In the genomic region with DNA sequence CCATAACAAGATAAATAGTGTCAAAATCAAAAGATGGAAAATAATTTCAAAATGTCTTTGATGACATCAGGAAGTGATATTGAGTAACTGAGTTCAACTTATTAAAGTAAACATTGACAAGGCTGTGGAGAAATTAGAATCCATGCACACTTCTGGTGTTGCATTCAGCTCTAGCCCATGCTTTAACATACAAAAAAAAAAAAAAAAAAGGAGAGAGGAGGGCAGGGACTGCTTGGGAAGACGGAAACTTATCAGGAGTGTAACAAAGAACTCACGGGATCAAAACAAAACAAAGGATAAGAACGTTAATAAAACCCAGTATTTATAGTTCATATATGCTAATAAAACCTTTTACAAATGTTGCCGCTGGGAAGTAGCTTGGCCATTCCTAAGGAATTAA, we compare ENCODE assay signal across 10 mouse cellular contexts. TPM values are rescaled to one million over a fixed set of nuclear protein-coding genes. Genes with fewer than 3 reads are reported as not detected.
DNase-seq lines count a peak whose midpoint lies in the region; ATAC-seq lines count a peak whose summit lies in the region.
"Had no signal": no experiment of that assay in that cellular context is flagged by ENCODE, and none has a peak within 500 bp of the region (broad histone marks: within the 10 kb centered on the region; RNA-seq: fewer than 3 reads in every experiment).

No protein-coding gene starts in this region.

- peak overlapping the region; percentile 82 for H3K4me2 ChIP-seq in kidney, embryonic 16.5 days (replicated peaks; ENCODE audit: low read depth, low read length)
- peak overlapping the region; percentile 79; the same call in 1 of the 2 replicates for H3K4me2 ChIP-seq in embryonic facial prominence, embryonic 14.5 days (ENCODE audit: low read depth, low read length)
- H3K4me2 ChIP-seq in forebrain, embryonic 16.5 days (ENCODE audit: low read length), result peak overlapping the region; percentile 72
- H3K4me2 ChIP-seq in liver, embryonic 15.5 days, result peak overlapping the region; percentile 83; the same call in 1 of the 2 replicates

- H3K27ac ChIP-seq in kidney, embryonic 16.5 days (ENCODE audit: low read length), result no peak overlapping the region
- peak overlapping the region; percentile 97; the same call in 1 of the 2 replicates for H3K27ac ChIP-seq in embryonic facial prominence, embryonic 14.5 days (replicated peaks; ENCODE audit: low read depth, low read length)
- H3K27ac ChIP-seq in forebrain, embryonic 16.5 days (ENCODE audit: low read length), result no peak overlapping the region
- no peak overlapping the region for H3K27ac ChIP-seq in liver, embryonic 15.5 days (replicated peaks)

- ATAC-seq in kidney, embryonic 16.5 days (ENCODE audit: low FRiP score, low TSS enrichment), result no peak
- ATAC-seq in embryonic facial prominence, embryonic 14.5 days (ENCODE audit: low read depth), result no peak
- ATAC-seq in forebrain, embryonic 16.5 days, result no peak
- ATAC-seq in liver, embryonic 15.5 days (ENCODE audit: insufficient read depth), result no peak

- H3K27me3 ChIP-seq in kidney, embryonic 16.5 days (ENCODE audit: insufficient read depth, low read length), result no peaks in the 10 kb centered on the region
- no peaks in the 10 kb centered on the region for H3K27me3 ChIP-seq in embryonic facial prominence, embryonic 14.5 days (replicated peaks; ENCODE audit: control insufficient read depth, insufficient read depth, low read length)
- H3K27me3 ChIP-seq in forebrain, embryonic 16.5 days (replicated peaks; ENCODE audit: control insufficient read depth, insufficient read depth, low read length), result no peaks in the 10 kb centered on the region
- no peaks in the 10 kb centered on the region for H3K27me3 ChIP-seq in liver, embryonic 15.5 days

- DNase-seq in kidney, postnatal 4 days, result no peak
- no peak for DNase-seq in embryonic facial prominence, embryonic 14.5 days (ENCODE audit: low spot score)
- no peak for DNase-seq in layer of hippocampus, adult 11-12 months (ENCODE audit: low spot score)
- DNase-seq in testis, postnatal 14 days (ENCODE audit: low spot score), result no peak
- DNase-seq: adrenal gland, postnatal 14 days; cerebellum, postnatal 14 days; kidney, adult 9 months had no signal

- no peak overlapping the region for H3K9ac ChIP-seq in kidney, embryonic 16.5 days (replicated peaks; ENCODE audit: low read length)
- H3K9ac ChIP-seq in embryonic facial prominence, embryonic 14.5 days (ENCODE audit: low read depth, low read length), result no peak overlapping the region
- no peak overlapping the region for H3K9ac ChIP-seq in forebrain, embryonic 16.5 days (replicated peaks; ENCODE audit: low read depth, low read length)
- no peak overlapping the region for H3K9ac ChIP-seq in liver, embryonic 15.5 days

- no peaks in the 10 kb centered on the region for H3K9me3 ChIP-seq in kidney, embryonic 16.5 days (ENCODE audit: low read length)
- H3K9me3 ChIP-seq in embryonic facial prominence, embryonic 14.5 days (ENCODE audit: control insufficient read depth, low read length), result no peaks in the 10 kb centered on the region
- H3K9me3 ChIP-seq in forebrain, embryonic 16.5 days (ENCODE audit: control insufficient read depth, low read length), result no peaks in the 10 kb centered on the region
- no peaks in the 10 kb centered on the region for H3K9me3 ChIP-seq in liver, embryonic 15.5 days (replicated peaks)

- H3K36me3 ChIP-seq in kidney, embryonic 16.5 days (ENCODE audit: insufficient read depth, low read length), result peaks cover 1% of the 10 kb centered on the region; the same call in 1 of the 2 replicates
- peaks cover 5% of the 10 kb centered on the region for H3K36me3 ChIP-seq in embryonic facial prominence, embryonic 14.5 days (ENCODE audit: control insufficient read depth, insufficient read depth, low read length)
- no peaks in the 10 kb centered on the region; the same call in 1 of the 2 replicates for H3K36me3 ChIP-seq in forebrain, embryonic 16.5 days (ENCODE audit: control insufficient read depth, insufficient read depth)
- no peaks in the 10 kb centered on the region for H3K36me3 ChIP-seq in liver, embryonic 15.5 days (replicated peaks)

- H3K4me3 ChIP-seq in kidney, embryonic 16.5 days (ENCODE audit: low read length), result no peak overlapping the region; the same call in 1 of the 2 replicates
- no peak overlapping the region for H3K4me3 ChIP-seq in embryonic facial prominence, embryonic 14.5 days (ENCODE audit: low read depth, low read length)
- H3K4me3 ChIP-seq in forebrain, embryonic 16.5 days (replicated peaks; ENCODE audit: low read length), result no peak overlapping the region; the same call in 1 of the 2 replicates
- no peak overlapping the region for H3K4me3 ChIP-seq in liver, embryonic 15.5 days (replicated peaks)

- H3K4me1 ChIP-seq in kidney, embryonic 16.5 days (ENCODE audit: insufficient read depth, low read length), result peaks cover 24% of the 10 kb centered on the region
- H3K4me1 ChIP-seq in embryonic facial prominence, embryonic 14.5 days (ENCODE audit: control insufficient read depth, insufficient read depth, low read length), result peaks cover 12% of the 10 kb centered on the region
- H3K4me1 ChIP-seq in forebrain, embryonic 16.5 days (replicated peaks; ENCODE audit: control insufficient read depth, insufficient read depth, low read length), result peaks cover 18% of the 10 kb centered on the region
- H3K4me1 ChIP-seq in liver, embryonic 15.5 days (replicated peaks), result peaks cover 50% of the 10 kb centered on the region

- WGBS in kidney, embryonic 16.5 days, result 47% methylated on average over 4 of the region's 4 CpGs
- WGBS in embryonic facial prominence, embryonic 14.5 days, result 54% methylated on average over 4 of the region's 4 CpGs
- 33% methylated on average over 4 of the region's 4 CpGs for WGBS in forebrain, embryonic 16.5 days
- WGBS in liver, embryonic 15.5 days (ENCODE audit: insufficient replicate concordance), result 55% methylated on average over 4 of the region's 4 CpGs

RNA-seq across cellular contexts. Expression of gene Agbl5, which starts 2.3 kb away (rescaled TPM):
- polyA plus RNA-seq in kidney, embryonic 16.5 days (2015; fragmentation: Nextera tagmentation; extraction: Ambion mirVana), result 23.9 and 27.1 TPM in 2 replicates
- polyA plus RNA-seq in embryonic facial prominence, embryonic 14.5 days (2014; fragmentation: Nextera tagmentation; extraction: Ambion mirVana), result 17.4 and 22.4 TPM in 2 replicates
- 22.7 and 23.3 TPM in 2 replicates for polyA plus RNA-seq in forebrain, embryonic 16.5 days (2015; fragmentation: Nextera tagmentation; extraction: Ambion mirVana)
- polyA plus RNA-seq in liver, embryonic 15.5 days (2015; fragmentation: Nextera tagmentation; extraction: Ambion mirVana), result 4.8 and 5.7 TPM in 2 replicates

RNA-seq across cellular contexts. Expression of gene Tmem214, which starts 18.4 kb away (rescaled TPM):
- 96.8 and 98.3 TPM in 2 replicates for polyA plus RNA-seq in kidney, embryonic 16.5 days (2015; fragmentation: Nextera tagmentation; extraction: Ambion mirVana)
- 77.1 and 77.2 TPM in 2 replicates for polyA plus RNA-seq in embryonic facial prominence, embryonic 14.5 days (2014; fragmentation: Nextera tagmentation; extraction: Ambion mirVana)
- polyA plus RNA-seq in forebrain, embryonic 16.5 days (2015; fragmentation: Nextera tagmentation; extraction: Ambion mirVana), result 50.6 and 52.7 TPM in 2 replicates
- polyA plus RNA-seq in liver, embryonic 15.5 days (2015; fragmentation: Nextera tagmentation; extraction: Ambion mirVana), result 42.8 and 44.0 TPM in 2 replicates

RNA-seq across cellular contexts. Expression of gene Ost4, which starts 21.4 kb away (rescaled TPM):
- polyA plus RNA-seq in kidney, embryonic 16.5 days (2015; fragmentation: Nextera tagmentation; extraction: Ambion mirVana), result 457 and 467 TPM in 2 replicates
- polyA plus RNA-seq in embryonic facial prominence, embryonic 14.5 days (2014; fragmentation: Nextera tagmentation; extraction: Ambion mirVana), result 507 and 572 TPM in 2 replicates
- polyA plus RNA-seq in forebrain, embryonic 16.5 days (2015; fragmentation: Nextera tagmentation; extraction: Ambion mirVana), result 216 and 217 TPM in 2 replicates
- polyA plus RNA-seq in liver, embryonic 15.5 days (2015; fragmentation: Nextera tagmentation; extraction: Ambion mirVana), result 312 and 329 TPM in 2 replicates

RNA-seq across cellular contexts. Expression of gene Emilin1, which starts 27.0 kb away (rescaled TPM):
- 335 and 366 TPM in 2 replicates for polyA plus RNA-seq in kidney, embryonic 16.5 days (2015; fragmentation: Nextera tagmentation; extraction: Ambion mirVana)
- 200 and 225 TPM in 2 replicates for polyA plus RNA-seq in embryonic facial prominence, embryonic 14.5 days (2014; fragmentation: Nextera tagmentation; extraction: Ambion mirVana)
- 13.5 and 20.5 TPM in 2 replicates for polyA plus RNA-seq in forebrain, embryonic 16.5 days (2015; fragmentation: Nextera tagmentation; extraction: Ambion mirVana)
- 37.6 and 46.8 TPM in 2 replicates for polyA plus RNA-seq in liver, embryonic 15.5 days (2015; fragmentation: Nextera tagmentation; extraction: Ambion mirVana)

RNA-seq across cellular contexts. Expression of gene Khk, which starts 35.0 kb away (rescaled TPM):
- 38.8 and 41.4 TPM in 2 replicates for polyA plus RNA-seq in kidney, embryonic 16.5 days (2015; fragmentation: Nextera tagmentation; extraction: Ambion mirVana)
- polyA plus RNA-seq in embryonic facial prominence, embryonic 14.5 days (2014; fragmentation: Nextera tagmentation; extraction: Ambion mirVana), result 22.1 and 24.7 TPM in 2 replicates
- 6.3 and 7.7 TPM in 2 replicates for polyA plus RNA-seq in forebrain, embryonic 16.5 days (2015; fragmentation: Nextera tagmentation; extraction: Ambion mirVana)
- 33.1 and 35.9 TPM in 2 replicates for polyA plus RNA-seq in liver, embryonic 15.5 days (2015; fragmentation: Nextera tagmentation; extraction: Ambion mirVana)
